Mouse (Mus musculus) CH12.LX (cell line): ENCODE measurements around the gene Tbc1d2b. TPM values are rescaled to one million over a fixed set of nuclear protein-coding genes. Genes with fewer than 3 reads are reported as not detected.
A peak's percentile ranks its signal among the peaks of the same experiment; 100 is the strongest.

ENCODE experiments used
- DNase-seq: peaks from one replicate; pipeline ENCODE4 v3.0.0-alpha.2; 2013; ENCODE audit errors: extremely low read depth
- H3K27ac ChIP-seq: 2 replicates; pipeline ENCODE4 v1.5.1; 2012; ENCODE audit warnings: low read depth, mild to moderate bottlenecking, control low read depth, moderate library complexity; ENCODE audit not compliant: insufficient read depth
- H3K27me3 ChIP-seq: replicated peaks from 2 replicates; pipeline ENCODE3; 2012; ENCODE audit warnings: inconsistent platforms
- H3K36me3 ChIP-seq, 2 experiments: replicated peaks in 1 of 2; 2 replicates each; pipeline versions ENCODE3 to v1.6.1; 2012; ENCODE audit warnings: inconsistent platforms in 1 of 2, low read length in 1 of 2, mild to moderate bottlenecking in 1 of 2, mixed read lengths in 1 of 2, moderate library complexity in 1 of 2; ENCODE audit not compliant: control insufficient read depth in 1 of 2, insufficient read depth in 1 of 2
- H3K4me1 ChIP-seq, 2 experiments: 2 replicates each; pipeline ENCODE4 v1.6.1; 2012; ENCODE audit warnings: inconsistent platforms in 1 of 2, moderate library complexity in 1 of 2; ENCODE audit not compliant: insufficient read depth in 2 of 2, control insufficient read depth in 1 of 2
- H3K4me2 ChIP-seq: 2 replicates; pipeline ENCODE4 v1.6.1; 2012; ENCODE audit warnings: low read depth, mild to moderate bottlenecking, control low read depth; ENCODE audit not compliant: poor library complexity, insufficient read depth, severe bottlenecking
- H3K4me3 ChIP-seq, 3 experiments: fragments of 150-350 bp in 1 of 3; sonication (generic) in 1 of 3; replicated peaks in 1 of 3; 2 replicates each; pipeline versions ENCODE3 to v1.5.1; 2011 to 2012; ENCODE audit warnings: low read depth in 2 of 3, low read length in 2 of 3, mild to moderate bottlenecking in 2 of 3, moderate library complexity in 2 of 3, control low read depth in 1 of 3, improper control_type of control experiment in 1 of 3, inconsistent platforms in 1 of 3, mixed read lengths in 1 of 3; ENCODE audit not compliant: poor library complexity in 1 of 3
- H3K79me2 ChIP-seq: replicated peaks from 2 replicates; pipeline ENCODE4 v1.6.1; 2012; ENCODE audit warnings: mild to moderate bottlenecking, moderate library complexity; ENCODE audit not compliant: control insufficient read depth, poor library complexity, insufficient read depth, severe bottlenecking; ENCODE audit errors: extremely low read depth
- H3K9ac ChIP-seq: 2 replicates; pipeline ENCODE4 v1.6.1; 2012; ENCODE audit warnings: low read depth, mild to moderate bottlenecking, control low read depth, moderate library complexity; ENCODE audit not compliant: insufficient read depth
- H3K9me3 ChIP-seq: replicated peaks from 2 replicates; pipeline ENCODE3; 2012; ENCODE audit warnings: low read length, inconsistent platforms, mixed read lengths
- BHLHE40 ChIP-seq: IDR thresholded peaks from 2 replicates; pipeline ENCODE4 v1.6.1; 2011; ENCODE audit warnings: mild to moderate bottlenecking, low read depth, low read length, improper control_type of control experiment
- CHD1 ChIP-seq: IDR thresholded peaks from 2 replicates; pipeline ENCODE4 v1.6.1; 2012; ENCODE audit warnings: low read depth, low read length, improper control_type of control experiment, inconsistent platforms
- CHD2 ChIP-seq: IDR thresholded peaks from 2 replicates; pipeline ENCODE4 v1.6.1; 2011; ENCODE audit warnings: low read length, improper control_type of control experiment
- CTCF ChIP-seq, 2 experiments: IDR thresholded peaks in 1 of 2; conservative IDR thresholded peaks in 1 of 2; 2 replicates each; pipeline ENCODE4 v1.5.1; 2011 to 2012; ENCODE audit warnings: low read depth in 2 of 2, low read length in 2 of 2, improper control_type of control experiment in 1 of 2, inconsistent platforms in 1 of 2, mild to moderate bottlenecking in 1 of 2, moderate library complexity in 1 of 2
- E2F4 ChIP-seq: IDR thresholded peaks from 2 replicates; pipeline ENCODE4 v1.6.1; 2011; ENCODE audit warnings: low read depth, low read length, improper control_type of control experiment; ENCODE audit not compliant: insufficient replicate concordance
- ELF1 ChIP-seq: IDR thresholded peaks from 2 replicates; pipeline ENCODE4 v1.6.1; 2014; ENCODE audit warnings: low read depth, mild to moderate bottlenecking, inconsistent platforms, low read length, improper control_type of control experiment
- EP300 ChIP-seq: IDR thresholded peaks from 2 replicates; pipeline ENCODE4 v1.6.1; 2011; ENCODE audit warnings: low read length, improper control_type of control experiment
- ETS1 ChIP-seq: conservative IDR thresholded peaks from 2 replicates; pipeline ENCODE4 v1.6.1; 2012; ENCODE audit warnings: low read depth, mild to moderate bottlenecking, inconsistent platforms, low read length, improper control_type of control experiment, moderate library complexity
- GABPA ChIP-seq: IDR thresholded peaks from 2 replicates; pipeline ENCODE4 v1.6.1; 2012; ENCODE audit warnings: low read depth, low read length, improper control_type of control experiment, inconsistent platforms; ENCODE audit not compliant: insufficient replicate concordance
- HCFC1 ChIP-seq: IDR thresholded peaks from 2 replicates; pipeline ENCODE4 v1.6.1; 2012; ENCODE audit warnings: low read depth, mild to moderate bottlenecking, inconsistent platforms, low read length, improper control_type of control experiment
- IRF4 ChIP-seq: IDR thresholded peaks from 2 replicates; pipeline ENCODE4 v1.6.1; 2014; ENCODE audit warnings: low read depth, mild to moderate bottlenecking, inconsistent platforms, low read length, improper control_type of control experiment
- JUN ChIP-seq: IDR thresholded peaks from 2 replicates; pipeline ENCODE4 v1.6.1; 2011; ENCODE audit warnings: low read depth, mild to moderate bottlenecking, low read length, improper control_type of control experiment, moderate library complexity; ENCODE audit not compliant: insufficient read depth
- JUND ChIP-seq: conservative IDR thresholded peaks from 2 replicates; pipeline ENCODE4 v1.6.1; 2011; ENCODE audit warnings: low read depth, low read length, improper control_type of control experiment
- KAT2A ChIP-seq: IDR thresholded peaks from 2 replicates; pipeline ENCODE4 v1.6.1; 2012; ENCODE audit warnings: low read length, improper control_type of control experiment, inconsistent platforms; ENCODE audit not compliant: insufficient replicate concordance
- MAFK ChIP-seq: IDR thresholded peaks from 2 replicates; pipeline ENCODE4 v1.6.1; 2011; ENCODE audit warnings: low read length, improper control_type of control experiment; ENCODE audit not compliant: insufficient replicate concordance
- MAX ChIP-seq: IDR thresholded peaks from 2 replicates; pipeline ENCODE4 v1.6.1; 2011; ENCODE audit warnings: low read length, improper control_type of control experiment
- MAZ ChIP-seq: IDR thresholded peaks from 2 replicates; pipeline ENCODE4 v1.6.1; 2012; ENCODE audit warnings: low read depth, mild to moderate bottlenecking, inconsistent platforms, low read length, improper control_type of control experiment, moderate library complexity
- MEF2A ChIP-seq: IDR thresholded peaks from 2 replicates; pipeline ENCODE4 v1.6.1; 2014; ENCODE audit warnings: low read depth, mild to moderate bottlenecking, inconsistent platforms, low read length, improper control_type of control experiment, borderline replicate concordance
- MXI1 ChIP-seq: IDR thresholded peaks from 2 replicates; pipeline ENCODE4 v1.6.1; 2011; ENCODE audit warnings: mild to moderate bottlenecking, low read depth, low read length, improper control_type of control experiment
- MYC ChIP-seq: IDR thresholded peaks from 2 replicates; pipeline ENCODE4 v1.6.1; 2011; ENCODE audit warnings: low read depth, mild to moderate bottlenecking, improper control_type of control experiment, low read length
- NELFE ChIP-seq: IDR thresholded peaks from 2 replicates; pipeline ENCODE4 v1.6.1; 2011; ENCODE audit warnings: low read depth, low read length, improper control_type of control experiment
- NRF1 ChIP-seq: IDR thresholded peaks from 2 replicates; pipeline ENCODE4 v1.6.1; 2014; ENCODE audit warnings: low read depth, mild to moderate bottlenecking, inconsistent platforms, low read length, improper control_type of control experiment, moderate library complexity
- PAX5 ChIP-seq: IDR thresholded peaks from 2 replicates; pipeline ENCODE4 v1.6.1; 2012; ENCODE audit warnings: low read length, inconsistent platforms, mixed read lengths
- POLR2A ChIP-seq: IDR thresholded peaks from 2 replicates; pipeline ENCODE4 v1.6.1; 2011; ENCODE audit warnings: low read depth, mild to moderate bottlenecking, improper control_type of control experiment, low read length
- POLR2AphosphoS2 ChIP-seq: IDR thresholded peaks from 2 replicates; pipeline ENCODE4 v1.6.1; 2011; ENCODE audit warnings: low read depth, low read length, improper control_type of control experiment
- RAD21 ChIP-seq: IDR thresholded peaks from 2 replicates; pipeline ENCODE4 v1.6.1; 2011; ENCODE audit warnings: low read depth, mild to moderate bottlenecking, low read length, improper control_type of control experiment, moderate library complexity
- RCOR1 ChIP-seq: conservative IDR thresholded peaks from 2 replicates; pipeline ENCODE4 v1.6.1; 2012; ENCODE audit warnings: low read depth, mild to moderate bottlenecking, inconsistent platforms, low read length, improper control_type of control experiment
- SIN3A ChIP-seq: IDR thresholded peaks from 2 replicates; pipeline ENCODE4 v1.6.1; 2012; ENCODE audit warnings: low read length, improper control_type of control experiment, inconsistent platforms
- SMC3 ChIP-seq: IDR thresholded peaks from 2 replicates; pipeline ENCODE4 v1.6.1; 2011; ENCODE audit warnings: low read depth, low read length, improper control_type of control experiment
- TBP ChIP-seq: conservative IDR thresholded peaks from 2 replicates; pipeline ENCODE4 v1.6.1; 2011; ENCODE audit warnings: low read depth, low read length, improper control_type of control experiment
- TCF12 ChIP-seq: IDR thresholded peaks from 2 replicates; pipeline ENCODE4 v1.6.1; 2014; ENCODE audit warnings: low read depth, mild to moderate bottlenecking, inconsistent platforms, low read length, improper control_type of control experiment
- UBTF ChIP-seq: IDR thresholded peaks from 2 replicates; pipeline ENCODE4 v1.6.1; 2012; ENCODE audit warnings: low read depth, mild to moderate bottlenecking, inconsistent platforms, low read length, improper control_type of control experiment, moderate library complexity
- USF1 ChIP-seq: IDR thresholded peaks from 2 replicates; pipeline ENCODE4 v1.6.1; 2014; ENCODE audit warnings: low read depth, mild to moderate bottlenecking, inconsistent platforms, low read length, improper control_type of control experiment
- USF2 ChIP-seq: conservative IDR thresholded peaks from 2 replicates; pipeline ENCODE4 v1.6.1; 2011; ENCODE audit warnings: low read depth, low read length, improper control_type of control experiment
- ZC3H11A ChIP-seq: IDR thresholded peaks from 2 replicates; pipeline ENCODE4 v1.6.1; 2012; ENCODE audit warnings: low read depth, mild to moderate bottlenecking, inconsistent platforms, low read length, improper control_type of control experiment
- ZKSCAN1 ChIP-seq: IDR thresholded peaks from 2 replicates; pipeline ENCODE4 v1.6.1; 2012; ENCODE audit warnings: low read depth, inconsistent platforms, low read length, improper control_type of control experiment, borderline replicate concordance
- ZMIZ1 ChIP-seq: IDR thresholded peaks from 2 replicates; pipeline ENCODE4 v1.6.1; 2012; ENCODE audit warnings: low read depth, mild to moderate bottlenecking, inconsistent platforms, low read length, improper control_type of control experiment
- ZNF384 ChIP-seq: IDR thresholded peaks from 2 replicates; pipeline ENCODE4 v1.6.1; 2012; ENCODE audit warnings: low read depth, low read length, improper control_type of control experiment, inconsistent platforms
- dilution Hi-C: fragments of 300-500 bp; cut with MboI; formaldehyde crosslinking; loops from 2 replicates; pipeline ENCODE4 v1.14.3; 2020; ENCODE audit warnings: low sequenced_read_pairs; ENCODE audit not compliant: extremely low pct_unique_long_range_greater_than_20kb, extremely low pct_ligation_motif_present
- in situ Hi-C: fragments of 300-500 bp; cut with MboI; formaldehyde crosslinking; loops from 3 replicates; pipeline ENCODE4 v1.14.3; 2019; ENCODE audit warnings: low sequenced_read_pairs, low pct_ligation_motif_present, low pct_unique_long_range_greater_than_20kb, mixed read lengths
- polyA plus RNA-seq: library from polyadenylated mRNA; unstranded; fragments of >175 nt; gene quantifications from 2 replicates; pipeline ENCODE4 v1.2.1, GENCODE M21; 2012; ENCODE audit warnings: low read depth; ENCODE audit not compliant: insufficient read length
- total RNA-seq, 2 experiments: library from RNA; depleted of rRNA; stranded (reverse); fragments of 300-350 nt in 1 of 2; fragments of >200 nt in 1 of 2; gene quantifications; 2 replicates each; pipeline ENCODE4 v1.2.3; 2012 to 2014

The Tbc1d2b gene
- total and polyA plus RNA-seq, 3 experiments, result 0.60 to 1.3 (median 0.76) TPM

DNA sequence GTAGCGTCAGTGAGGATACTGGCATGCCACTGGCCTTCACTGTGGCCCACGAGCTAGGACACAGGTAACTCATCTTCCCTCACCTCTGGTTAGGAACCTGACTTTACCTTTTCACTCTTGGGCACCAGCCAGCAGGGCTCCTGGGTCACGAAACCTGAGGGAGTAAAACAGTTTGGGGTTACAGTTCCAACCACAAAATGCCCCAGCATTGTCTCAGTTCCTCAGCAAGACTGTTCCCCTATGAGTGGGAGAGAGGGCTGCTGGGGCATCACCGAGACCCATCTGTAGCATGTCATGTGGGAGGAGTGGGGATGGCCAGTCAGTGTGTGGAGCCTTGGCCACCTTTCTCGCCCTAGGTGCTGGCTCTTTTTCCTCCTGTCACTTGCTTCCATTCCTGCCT, 91.2 kb downstream of the Tbc1d2b start:
- dilution Hi-C loops (no loop called here), in situ Hi-C loops (no loop called here)
- Histone ChIP-seq H3K4me1 (peaks cover 49 to 87% of the 10 kb centered on the region in 2 experiments), H3K36me3 (peaks cover 20 to 73% of the 10 kb centered on the region in 2 experiments), H3K27ac (peak overlapping the region; percentile 71), H3K4me3 (peak overlapping the region in 1 of 3 experiments; percentile 14), H3K9ac (no peak overlapping the region), H3K27me3 (no peaks in the 10 kb centered on the region), H3K79me2 (no peaks in the 10 kb centered on the region), H3K9me3 (no peaks in the 10 kb centered on the region), H3K4me2 (0 out of 2 replicates have a peak overlapping the region, but pooled peaks have one; percentile 6)
- DNase-seq, result peak; percentile 55
- no peak for TF ChIP-seq ZKSCAN1
- peak; percentile 75 for TF ChIP-seq MAFK
- TF ChIP-seq PAX5, result no peak
- no peak for TF ChIP-seq JUND
- 0 out of 2 replicates have a peak, but pooled peaks have one; percentile 8 for TF ChIP-seq JUN
- peak; percentile 93 for TF ChIP-seq TCF12
- peak; percentile 82 for TF ChIP-seq BHLHE40
- no peak for TF ChIP-seq ZNF384
- 0 out of 2 replicates have a peak, but pooled peaks have one; percentile 40 for TF ChIP-seq MYC
- no peak for TF ChIP-seq GABPA
- TF ChIP-seq ETS1, result peak; percentile 76
- TF ChIP-seq MXI1, result no peak
- peak; percentile 81 for TF ChIP-seq MEF2A
- TF ChIP-seq EP300, result peak; percentile 97
- TF ChIP-seq IRF4, result peak; percentile 95
- TF ChIP-seq NRF1, result no peak
- no peak for TF ChIP-seq CHD1
- peak; percentile 76; the same call in 1 of the 2 replicates for TF ChIP-seq MAZ
- no peak for TF ChIP-seq POLR2AphosphoS2
- no peak for TF ChIP-seq RAD21
- TF ChIP-seq RCOR1, result peak; percentile 76
- no peak for TF ChIP-seq SMC3
- TF ChIP-seq UBTF, result no peak
- TF ChIP-seq USF2, result no peak
- TF ChIP-seq ELF1, result no peak
- 0 out of 2 replicates have a peak, but pooled peaks have one; percentile 46 for TF ChIP-seq SIN3A
- no peak for TF ChIP-seq USF1
- no peak for TF ChIP-seq ZC3H11A
- TF ChIP-seq KAT2A, result no peak
- no peak for TF ChIP-seq POLR2A
- no peak for TF ChIP-seq ZMIZ1
- no peak for TF ChIP-seq HCFC1
- no peak for TF ChIP-seq CTCF (conservative IDR thresholded peaks at IDR 0.05 in 1 of 2, IDR thresholded peaks at IDR 0.05 in 1 of 2; ENCODE audit: low read depth in 2 of 2, low read length in 2 of 2)
- peak; percentile 83; the same call in 1 of the 2 replicates for TF ChIP-seq CHD2
- peak; percentile 74 for TF ChIP-seq MAX
- TF ChIP-seq E2F4, result no peak
- no peak for TF ChIP-seq NELFE
- TF ChIP-seq TBP, result no peak
